Mouse (Mus musculus): ENCODE measurements around the gene Mmel1.
A peak's percentile ranks its signal among the peaks of the same experiment; 100 is the strongest.

Mmel1 gene

GRCm38 (mm10) chr4:154863436-154863935, 5.9 kb upstream of the Mmel1 start:
- DNase-seq (ENCODE audit: extremely low read depth, low read depth, low spot score) = no peak

GRCm38 (mm10) chr4:154864271-154864771, 5.1 kb upstream of the Mmel1 start:
- no peak for DNase-seq (ENCODE audit: extremely low read depth, low read depth, low spot score)

- no peak for DNase-seq (ENCODE audit: extremely low read depth, low read depth, low spot score)
These were observed 4.2 kb upstream of the Mmel1 start for GRCm38 (mm10) chr4:154864961-154865760.

- DNase-seq (ENCODE audit: extremely low read depth, low read depth, low spot score) = no peak
These were observed 3.0 kb upstream of the Mmel1 start for GRCm38 (mm10) chr4:154866391-154866790.

GRCm38 (mm10) chr4:154867257-154867656, 2.1 kb upstream of the Mmel1 start:
- no peak for DNase-seq (ENCODE audit: extremely low read depth, low read depth, low spot score)

- DNase-seq (ENCODE audit: extremely low read depth, low read depth, low spot score) = no peak
These were observed 1.3 kb downstream of the Mmel1 start for GRCm38 (mm10) chr4:154870721-154871120.

GRCm38 (mm10) chr4:154871757-154872251, 2.4 kb downstream of the Mmel1 start:
- no peak for DNase-seq (ENCODE audit: extremely low read depth, low read depth, low spot score)

GRCm38 (mm10) chr4:154873186-154873585, 3.8 kb downstream of the Mmel1 start:
- no peak for DNase-seq (ENCODE audit: extremely low read depth, low read depth, low spot score)

- peak; percentile 55 for DNase-seq (ENCODE audit: extremely low read depth, low read depth, low spot score)
These were observed 8.6 kb downstream of the Mmel1 start for GRCm38 (mm10) chr4:154877864-154878548.

GRCm38 (mm10) chr4:154880730-154881129, 11.3 kb downstream of the Mmel1 start:
- DNase-seq (ENCODE audit: extremely low read depth, low read depth, low spot score) = no peak

- no peak for DNase-seq (ENCODE audit: extremely low read depth, low read depth, low spot score)
These were observed 12.8 kb downstream of the Mmel1 start for GRCm38 (mm10) chr4:154882014-154882659.

GRCm38 (mm10) chr4:154885416-154885815, 16.0 kb downstream of the Mmel1 start:
- no peak for DNase-seq (ENCODE audit: extremely low read depth, low read depth, low spot score)

GRCm38 (mm10) chr4:154886876-154887592, 17.6 kb downstream of the Mmel1 start:
- no peak for DNase-seq (ENCODE audit: extremely low read depth, low read depth, low spot score)

- no peak for DNase-seq (ENCODE audit: extremely low read depth, low read depth, low spot score)
These were observed 18.3 kb downstream of the Mmel1 start for GRCm38 (mm10) chr4:154887593-154888250.

- no peak for DNase-seq (ENCODE audit: extremely low read depth, low read depth, low spot score)
These were observed 21.5 kb downstream of the Mmel1 start for GRCm38 (mm10) chr4:154890887-154891286.

GRCm38 (mm10) chr4:154895549-154895948, 26.2 kb downstream of the Mmel1 start:
- no peak for DNase-seq (ENCODE audit: extremely low read depth, low read depth, low spot score)

GRCm38 (mm10) chr4:154897676-154898465, 28.5 kb downstream of the Mmel1 start:
- no peak for DNase-seq (ENCODE audit: extremely low read depth, low read depth, low spot score)

- DNase-seq (ENCODE audit: extremely low read depth, low read depth, low spot score) = peak; percentile 64
These were observed 29.4 kb downstream of the Mmel1 start, which contains the start of gene Fam213b for GRCm38 (mm10) chr4:154898506-154899446. TSS of gene Fam213b (minus strand) at chr4:154899135.
